Mouse (Mus musculus) common myeloid progenitor, adult 5-6 weeks (primary cell): ENCODE results near the gene Rapgef2. TPM values are rescaled to one million over a fixed set of nuclear protein-coding genes. Genes with fewer than 3 reads are reported as not detected.

Experiments used
- ATAC-seq: replicated peaks from 2 replicates; pipeline ENCODE4 v1.8.0; 2016; ENCODE audit warnings: low read depth, mild to moderate bottlenecking, moderate TSS enrichment, inconsistent platforms; ENCODE audit not compliant: poor library complexity, severe bottlenecking
- total RNA-seq: library from RNA; stranded (forward); fragments of 200-1000, 187-1606 nt; gene quantifications from 2 replicates; pipeline ENCODE4 v1.2.3, GENCODE M21; 2017

Gene Rapgef2
- total RNA-seq, 1 experiment from 2014 or later: 19.0 TPM

DNA sequence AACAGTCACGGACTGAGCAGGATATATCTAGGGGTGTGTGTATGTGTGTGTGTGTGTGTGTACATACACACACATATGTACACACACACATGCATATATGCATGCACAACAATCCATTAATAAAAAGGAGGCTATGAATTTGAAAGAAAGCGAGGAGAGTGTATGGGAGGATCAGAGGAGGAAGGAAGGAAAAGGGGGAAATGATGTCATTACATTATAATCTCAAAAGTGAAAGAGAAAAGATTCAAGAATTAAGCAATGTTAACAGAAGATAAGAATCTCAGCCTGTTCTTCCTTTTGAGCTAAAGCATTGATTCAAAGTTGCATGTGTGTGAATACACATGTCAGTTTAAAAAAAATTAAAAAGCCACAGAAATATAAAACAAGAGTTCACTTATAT, 158.5 kb downstream of the Rapgef2 start:
- ATAC-seq: peak; percentile 54; the same call in 1 of the 2 replicates

DNA sequence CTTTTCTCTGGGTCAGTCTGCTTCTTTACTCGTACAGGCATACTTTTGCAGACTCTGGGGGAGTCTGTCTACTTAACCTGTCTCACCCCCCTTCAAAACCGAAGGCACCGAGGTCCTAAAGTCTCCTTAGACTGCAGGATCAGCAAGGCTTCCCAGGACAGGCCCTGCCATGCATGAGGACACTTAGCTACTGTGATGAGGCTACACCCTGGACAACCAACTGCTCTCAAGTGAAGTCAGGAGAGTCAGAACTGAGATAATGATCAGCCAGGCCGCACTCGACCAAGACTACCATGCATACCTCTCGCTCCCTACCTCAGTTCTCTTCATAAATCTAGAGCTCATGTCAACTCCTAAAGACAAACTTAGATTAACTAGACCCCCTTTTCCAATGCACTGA, 159.5 kb downstream of the Rapgef2 start:
- no peak for ATAC-seq

DNA sequence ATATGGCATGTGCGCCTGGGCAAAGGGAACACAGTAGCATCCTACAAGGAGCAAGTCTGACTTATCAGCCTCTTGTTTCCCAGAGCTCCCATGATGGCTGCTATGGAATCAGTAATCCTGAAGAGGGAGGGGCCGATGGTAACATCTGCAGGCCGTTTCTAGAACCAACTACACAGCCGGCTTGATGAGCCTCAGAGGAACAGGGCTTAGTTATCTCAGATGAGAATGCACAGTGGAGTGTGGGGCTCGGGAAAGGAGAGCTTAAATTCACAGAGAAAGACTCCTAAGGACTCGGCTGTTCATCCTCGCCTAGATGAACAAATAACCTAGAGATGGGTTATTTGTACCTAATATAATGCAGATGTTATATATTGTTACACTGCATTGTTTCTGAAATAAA, 164.9 kb downstream of the Rapgef2 start:
- ATAC-seq: no peak

DNA sequence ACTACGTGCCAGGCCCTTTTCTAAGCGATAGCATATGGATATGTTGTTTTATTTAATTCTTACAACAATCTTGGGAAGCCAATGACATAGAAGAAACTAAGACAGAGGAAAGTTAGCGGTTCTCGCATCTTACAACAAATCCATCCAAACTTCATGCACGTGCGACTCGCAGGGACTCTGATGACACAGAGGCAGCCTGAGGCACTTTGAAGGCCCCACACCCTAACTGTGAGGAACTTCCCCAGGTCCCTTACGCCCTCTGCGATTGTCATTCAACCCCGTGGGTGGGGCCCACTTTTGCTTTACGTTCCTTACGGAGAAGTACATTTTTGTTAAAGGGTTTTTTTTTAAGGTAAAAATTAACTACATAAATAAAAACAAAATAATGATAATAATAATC, 166.3 kb downstream of the Rapgef2 start:
- ATAC-seq: no peak

DNA sequence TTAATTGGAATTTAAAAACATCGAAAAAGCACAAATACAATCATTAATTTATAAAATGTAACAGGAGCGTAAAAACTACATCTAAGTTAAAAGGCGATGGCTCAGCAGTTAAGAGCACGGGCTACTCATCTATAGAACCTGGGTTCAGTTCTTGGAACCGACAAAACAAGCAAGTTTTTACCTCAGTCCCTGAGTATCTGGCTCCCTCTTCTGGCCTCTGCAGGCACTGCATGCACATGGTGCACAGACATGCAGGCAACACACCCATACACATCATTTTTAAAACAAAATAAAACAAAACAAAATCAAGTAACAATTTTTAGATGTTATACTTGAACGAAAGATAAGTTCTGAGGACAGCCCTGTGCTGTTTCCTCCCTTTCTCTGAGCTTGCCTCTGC, 176.2 kb downstream of the Rapgef2 start:
- ATAC-seq: peak; percentile 58; the same call in 1 of the 2 replicates

DNA sequence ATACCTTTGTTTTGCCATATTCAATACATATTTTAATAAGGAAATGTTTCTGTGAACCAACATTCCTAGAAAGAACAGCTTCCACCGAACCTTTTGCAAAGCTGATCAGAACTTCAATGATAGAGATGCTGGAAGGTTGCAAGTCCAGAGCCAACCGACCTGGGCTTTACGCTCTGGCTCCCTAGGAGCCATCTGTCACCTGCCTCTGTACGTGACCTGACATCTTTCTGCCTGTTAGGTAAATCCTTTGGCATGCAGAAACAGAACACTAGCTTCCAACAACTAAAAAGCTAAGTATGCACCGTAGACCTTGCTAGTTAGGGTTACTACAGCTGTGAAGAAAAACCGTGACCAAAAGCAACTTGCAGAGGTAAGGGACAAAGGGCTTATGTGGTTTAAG, 178.1 kb downstream of the Rapgef2 start:
- no peak for ATAC-seq

DNA sequence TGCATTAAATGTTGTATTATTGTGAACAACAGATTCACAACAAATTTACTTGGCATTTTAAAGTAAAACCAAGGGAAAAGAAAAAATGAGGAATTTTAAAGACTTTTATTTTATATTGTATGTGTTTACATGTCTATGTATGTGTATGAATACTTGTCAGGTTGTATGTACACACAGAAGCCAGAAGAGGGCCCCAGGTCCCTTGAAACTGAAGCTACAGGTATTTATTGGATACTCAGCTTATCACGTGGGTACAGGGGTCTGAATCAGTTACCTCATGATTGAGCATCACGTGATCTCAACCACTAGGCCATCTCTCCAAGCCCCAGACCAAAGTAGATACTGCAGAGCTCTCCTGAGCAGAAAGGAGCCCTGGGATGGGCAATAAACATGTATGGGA, 180.0 kb downstream of the Rapgef2 start:
- no peak for ATAC-seq

DNA sequence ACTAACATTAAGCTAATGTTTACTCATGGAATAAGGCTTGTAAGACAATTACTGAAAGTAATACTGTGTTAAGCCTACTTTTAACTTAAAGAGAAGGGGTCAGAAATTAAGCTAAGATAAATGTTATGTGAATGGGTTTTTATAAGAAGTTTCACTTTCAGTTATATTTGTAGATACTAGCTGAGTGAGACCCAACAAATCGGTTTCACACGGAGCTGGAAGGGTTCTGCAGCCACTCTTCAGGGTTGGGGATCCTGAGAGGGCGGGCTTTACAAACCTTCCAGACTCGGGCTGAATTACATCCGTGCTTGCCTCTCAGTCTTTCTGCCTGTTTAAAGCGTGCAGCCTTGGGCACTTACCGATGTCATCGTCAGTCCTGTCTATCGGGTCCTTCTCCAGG, 182.7 kb downstream of the Rapgef2 start:
- ATAC-seq: no peak

DNA sequence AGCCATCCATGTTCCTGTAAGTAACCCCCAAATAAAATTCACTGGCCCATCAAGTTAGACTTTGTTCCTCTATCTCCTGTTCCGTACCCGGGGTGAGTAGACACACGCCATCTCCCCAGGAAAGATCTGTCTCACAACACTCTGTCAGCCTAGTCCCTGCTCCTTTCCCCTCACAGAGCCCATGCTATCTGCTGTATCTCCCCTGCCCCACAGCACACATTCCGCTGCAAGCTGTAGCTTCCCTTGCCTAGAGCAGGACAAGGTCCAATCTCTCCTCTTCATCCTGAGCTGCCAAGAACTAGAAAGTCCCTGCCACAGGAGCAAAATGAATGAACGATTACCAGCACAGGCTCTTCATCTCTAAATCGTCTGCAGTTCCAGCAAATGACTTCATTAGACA, 184.6 kb downstream of the Rapgef2 start:
- no peak for ATAC-seq

DNA sequence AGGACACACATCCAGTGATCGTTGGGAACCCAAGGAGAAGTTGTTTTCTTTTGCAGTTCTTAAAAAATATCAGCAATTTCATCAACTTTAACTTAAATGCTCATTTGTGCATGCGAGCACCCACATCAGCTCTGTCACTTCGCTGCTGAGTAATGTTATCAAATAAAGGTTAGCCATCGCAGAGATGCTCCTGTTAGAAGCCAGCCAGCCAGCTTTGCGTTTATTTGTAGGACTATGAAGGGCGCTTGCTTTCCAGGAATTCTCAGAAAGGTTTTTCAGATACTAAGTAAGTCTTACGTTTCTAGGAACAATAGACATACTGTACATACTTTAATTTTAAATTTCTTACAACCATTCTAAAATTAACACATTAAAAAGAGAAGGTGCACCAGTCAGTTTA, 185.5 kb downstream of the Rapgef2 start:
- ATAC-seq: no peak

DNA sequence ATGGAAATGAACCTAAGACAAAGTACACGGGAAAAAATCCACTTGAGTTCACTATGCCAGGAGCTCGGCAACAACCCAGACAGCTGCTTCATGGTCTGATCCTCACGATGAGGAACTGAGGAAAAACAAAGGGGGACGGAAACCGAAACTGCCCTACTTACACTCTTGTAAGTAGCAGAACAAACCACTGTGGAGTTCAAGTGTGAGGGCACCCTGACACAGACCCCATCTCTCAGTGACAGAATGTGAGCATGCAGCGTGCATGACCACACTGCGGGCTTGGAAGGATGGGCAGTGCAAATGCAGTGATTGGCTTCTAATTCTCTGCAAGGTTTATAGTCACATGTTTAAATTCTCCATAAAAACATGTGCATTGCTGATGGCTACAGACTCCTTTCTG, 197.2 kb downstream of the Rapgef2 start:
- ATAC-seq: peak; percentile 84

DNA sequence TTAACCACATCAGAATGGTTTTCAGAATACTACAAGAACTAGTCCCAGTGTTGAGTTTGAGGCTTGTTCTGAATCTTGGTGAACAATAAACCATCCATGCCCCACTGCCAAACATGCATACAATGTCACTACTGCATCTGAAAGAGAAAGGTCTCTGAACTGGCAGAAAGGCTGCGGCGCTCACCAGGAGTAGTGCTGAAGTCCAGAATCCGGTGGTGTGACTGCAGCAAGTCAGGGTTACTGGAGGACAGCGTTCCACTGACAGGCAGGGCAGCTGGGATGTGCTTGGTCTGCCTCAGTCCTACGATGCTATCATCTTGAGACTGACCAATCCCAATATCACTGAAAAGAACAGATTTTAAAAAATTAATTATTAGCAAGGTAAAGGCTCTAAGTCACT, 197.9 kb downstream of the Rapgef2 start:
- no peak for ATAC-seq

DNA sequence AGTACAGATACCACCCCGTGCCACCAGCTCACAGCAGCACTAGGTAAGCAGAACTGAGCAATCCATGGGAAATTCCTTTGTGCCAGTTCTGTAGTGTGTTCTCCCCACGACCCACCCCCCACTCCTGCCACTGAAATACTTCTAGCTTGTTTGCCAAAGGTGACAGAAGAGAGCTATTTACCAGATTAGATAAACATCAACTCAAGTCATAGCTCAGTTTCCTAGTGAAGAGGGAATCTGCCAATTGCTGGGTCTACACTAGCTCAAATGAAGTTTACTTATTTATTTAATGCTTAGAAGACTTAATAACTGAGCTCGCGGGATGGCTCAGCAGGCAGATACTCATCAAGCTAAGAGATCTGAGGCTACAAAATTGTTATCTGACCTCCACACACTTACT, 200.0 kb downstream of the Rapgef2 start:
- no peak for ATAC-seq

DNA sequence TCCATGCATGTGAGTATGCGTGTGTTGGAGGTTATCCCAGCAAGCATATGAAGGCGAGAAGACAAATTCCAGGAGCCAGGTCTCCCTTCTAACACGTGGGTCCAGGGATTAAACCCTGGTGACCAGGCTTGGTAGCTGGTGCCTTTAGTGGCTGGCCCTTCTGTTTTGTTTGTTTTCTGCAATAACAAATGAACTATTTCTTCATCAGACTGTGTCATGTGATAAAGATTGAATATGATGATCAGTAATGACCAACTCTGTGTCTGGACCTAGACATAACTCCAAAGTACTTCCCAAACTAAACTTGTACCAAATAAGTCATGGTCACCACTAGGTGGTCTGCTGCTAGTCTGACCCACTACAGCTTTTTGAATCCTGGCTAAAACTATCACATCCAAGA, 202.4 kb downstream of the Rapgef2 start:
- no peak for ATAC-seq

DNA sequence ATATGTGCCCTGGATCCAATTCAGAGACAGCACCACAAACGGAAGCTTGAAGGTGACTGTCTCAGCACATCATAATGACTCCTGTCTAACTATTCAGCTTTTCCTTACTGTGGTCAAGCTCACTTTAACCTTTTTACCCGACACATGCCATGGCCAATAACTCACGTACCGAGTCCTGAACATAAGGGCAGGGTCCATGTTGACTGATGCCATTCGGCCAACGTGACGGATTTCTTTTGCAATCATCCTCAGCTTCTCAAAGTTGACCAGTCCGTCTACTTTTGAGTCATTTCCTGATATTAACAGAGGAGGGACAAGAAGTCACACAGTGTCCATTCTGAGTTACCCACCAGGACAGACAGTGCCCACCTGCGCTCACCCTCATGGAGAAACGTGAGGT, 203.3 kb downstream of the Rapgef2 start:
- ATAC-seq: no peak

DNA sequence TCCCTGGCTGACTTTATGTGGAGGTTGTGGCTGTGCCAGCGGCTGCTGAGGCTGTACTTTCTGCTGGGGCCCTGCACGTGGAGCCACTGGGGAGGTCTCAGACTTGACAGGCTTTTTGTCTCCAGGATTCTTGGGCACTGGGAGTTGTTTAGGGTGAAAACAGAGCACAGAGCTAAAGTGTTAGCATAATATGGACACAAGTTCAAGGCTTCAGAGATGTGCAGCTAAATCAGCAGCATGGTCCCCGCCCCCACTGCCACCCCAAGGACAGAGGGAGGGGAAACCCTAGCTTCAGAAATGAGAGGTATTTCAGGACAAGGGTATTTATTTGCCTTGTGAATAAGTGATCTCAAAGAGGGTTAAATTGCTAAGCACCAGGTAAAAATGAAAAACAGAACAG, 207.2 kb downstream of the Rapgef2 start:
- ATAC-seq: no peak

DNA sequence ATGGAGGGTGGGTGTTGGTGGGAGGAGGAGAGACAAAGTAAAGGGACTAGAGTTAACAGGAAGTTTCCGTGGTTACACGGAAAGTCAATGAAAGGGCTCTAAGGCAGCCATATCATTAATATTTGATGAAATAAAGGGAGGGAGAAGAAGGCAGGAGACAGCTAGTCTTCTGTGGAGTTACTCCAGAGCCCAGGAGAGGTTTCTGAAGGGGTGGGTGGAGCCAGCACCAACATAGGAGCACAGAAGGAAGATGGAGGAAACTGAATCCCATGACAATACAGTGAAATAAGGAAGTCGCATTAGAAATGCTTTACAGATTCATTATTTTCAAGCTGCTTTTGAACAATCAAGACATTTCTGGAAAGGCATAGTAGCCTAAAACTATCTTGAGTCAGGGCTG, 211.3 kb downstream of the Rapgef2 start:
- no peak for ATAC-seq

DNA sequence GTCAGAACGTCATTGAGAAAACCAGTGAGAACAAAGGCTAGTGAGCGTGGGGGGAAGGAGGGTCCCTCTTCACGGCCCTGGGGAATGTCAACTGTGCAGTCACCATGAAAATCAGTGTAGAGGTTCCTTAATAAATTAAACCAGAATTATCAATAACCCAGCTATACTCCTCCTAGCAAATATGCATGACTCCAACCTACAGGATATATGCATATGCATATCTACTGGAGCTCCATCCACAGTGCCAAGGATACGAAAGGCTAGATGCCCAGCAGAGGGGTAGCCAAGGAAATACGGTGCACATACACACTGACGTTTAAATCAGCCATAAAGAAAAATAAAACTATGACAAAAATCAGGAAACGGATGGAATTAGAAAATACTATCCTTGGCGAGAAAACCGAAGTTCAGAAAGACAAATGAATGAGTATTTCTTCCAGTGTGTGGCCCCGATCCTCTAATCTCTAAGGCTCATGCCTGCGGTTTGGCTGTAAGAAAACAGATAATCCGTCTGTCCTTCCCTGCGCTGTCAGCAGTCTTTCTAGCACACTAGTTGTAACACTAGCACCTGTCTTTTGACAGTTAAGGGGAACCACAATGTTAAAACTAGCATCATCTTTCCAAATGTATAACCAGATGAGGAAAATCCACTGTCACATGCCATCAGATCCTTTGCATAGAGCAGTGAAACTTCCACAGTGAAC, 212.6 kb downstream of the Rapgef2 start:
- no peak; the same call in 1 of the 2 replicates for ATAC-seq

DNA sequence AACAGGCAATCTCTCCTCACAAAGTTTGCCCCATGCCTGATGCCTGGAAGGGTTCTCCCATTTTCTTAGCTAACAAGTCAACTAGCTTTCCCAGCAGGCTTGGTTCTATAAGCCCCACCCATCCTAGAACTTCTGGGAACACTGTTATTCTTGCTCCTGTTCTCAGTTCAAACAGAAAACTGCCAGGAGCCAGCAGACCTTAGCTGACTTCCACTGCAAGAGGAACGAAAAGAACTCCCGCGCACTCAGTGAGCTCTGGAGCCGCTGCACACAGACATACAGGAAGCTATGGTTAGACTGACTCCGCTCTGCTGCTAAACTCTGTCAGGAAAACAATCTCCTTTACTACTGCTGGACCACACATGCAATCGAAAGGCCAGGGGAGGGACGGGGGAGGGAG, 214.8 kb downstream of the Rapgef2 start:
- ATAC-seq: peak; percentile 86

DNA sequence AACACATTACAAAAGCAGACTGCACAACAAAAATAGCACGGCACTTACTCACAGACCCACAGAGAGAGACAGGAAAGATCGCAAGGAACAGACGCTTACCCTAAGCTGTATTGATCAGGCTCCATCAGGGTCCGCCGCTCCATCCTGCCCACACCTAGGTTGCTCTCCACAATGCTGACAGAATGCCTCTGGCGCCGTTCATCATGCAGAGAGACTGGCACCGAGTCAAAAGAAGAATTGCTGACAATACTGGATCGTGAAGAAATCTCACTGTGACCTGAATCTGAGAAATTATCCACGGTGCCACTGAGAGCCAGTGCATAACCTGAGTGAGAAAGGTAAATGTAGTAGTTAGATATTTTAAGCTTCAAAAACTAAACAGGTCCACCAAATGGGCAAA, 216.4 kb downstream of the Rapgef2 start:
- no peak for ATAC-seq

DNA sequence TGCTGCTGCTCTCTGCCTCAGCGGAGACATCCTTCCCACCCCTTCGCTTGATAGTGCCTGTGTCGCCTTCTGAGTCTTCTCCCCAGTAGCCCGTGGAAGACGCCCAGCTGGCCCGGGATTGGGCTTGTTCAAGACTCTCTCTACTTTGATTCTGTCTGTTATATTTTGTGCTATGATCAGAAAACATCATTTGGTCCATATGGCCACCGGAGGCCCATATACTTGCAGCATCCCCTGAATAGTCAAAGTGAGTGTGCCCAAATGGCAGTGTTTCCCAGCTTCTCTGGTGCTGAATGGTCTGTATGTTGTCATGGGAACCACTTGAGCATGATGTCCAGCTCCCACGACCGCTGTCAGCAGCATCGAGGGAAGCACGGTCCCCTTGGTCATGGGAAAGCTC, 217.3 kb downstream of the Rapgef2 start:
- no peak for ATAC-seq

DNA sequence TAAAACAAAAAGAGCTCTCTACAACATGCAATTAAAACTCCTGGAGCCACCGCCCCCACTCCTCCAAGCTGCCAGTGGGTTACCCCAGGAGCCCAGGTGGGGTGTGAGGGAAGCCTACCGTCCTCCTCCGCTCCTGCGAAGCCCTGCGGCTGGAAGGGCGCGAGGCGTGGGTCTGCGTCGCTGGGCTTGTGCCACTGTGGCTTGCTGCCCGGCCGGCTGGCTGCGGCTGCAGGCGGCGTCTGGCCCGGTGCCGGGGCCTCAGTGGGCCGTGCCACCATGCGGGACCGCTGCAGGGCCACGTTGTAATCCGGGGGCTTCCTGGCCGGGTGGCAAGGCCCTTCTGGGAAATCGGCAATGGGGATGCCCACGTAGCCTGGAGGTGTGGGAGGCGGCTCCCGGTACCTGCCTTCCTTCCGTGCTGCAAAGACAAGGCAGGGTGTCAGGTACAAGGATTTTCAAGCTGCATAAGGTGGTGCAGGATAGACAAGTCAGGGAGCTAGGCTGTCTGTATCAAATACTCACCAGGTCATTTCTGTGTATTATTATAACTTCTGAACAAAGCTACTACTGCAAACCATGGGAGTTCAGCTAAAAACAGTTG, 219.8 kb downstream of the Rapgef2 start:
- no peak for ATAC-seq
